Mouse (Mus musculus) telencephalon, adult 2 months (tissue): ENCODE measurements around the gene Krtap16-3.

Experiments
- DNase-seq: peaks from one replicate; pipeline ENCODE4 v3.0.0-alpha.2; 2011; ENCODE audit warnings: low read depth, low spot score

Krtap16-3 gene

GRCm38 (mm10) chr16:88962773-88963172 lies at the start of gene Krtap16-3:
Gene Krtap16-3, minus strand, starts transcription at chr16:88962873.
- no peak for DNase-seq

GRCm38 (mm10) chr16:89010659-89011058 lies 48.0 kb upstream of the Krtap16-3 start, which contains the start of gene Krtap22-2:
Gene Krtap22-2, minus strand, starts transcription at chr16:89010759.
- no peak for DNase-seq

- DNase-seq = no peak
Observed at GRCm38 (mm10) chr16:88941106-88941505, 21.6 kb downstream of the Krtap16-3 start.

- no peak for DNase-seq
Observed at GRCm38 (mm10) chr16:88938252-88938651, 24.4 kb downstream of the Krtap16-3 start.

GRCm38 (mm10) chr16:88932165-88932564 lies 30.5 kb downstream of the Krtap16-3 start, which contains the start of gene Krtap19-9b:
Gene Krtap19-9b, minus strand, starts transcription at chr16:88932265.
- DNase-seq = no peak
